Mouse (Mus musculus) C2C12 (cell line): Measurements from ENCODE around the gene Snta1.

Experiments used
- CEBPB ChIP-seq: IDR thresholded peaks from one replicate; pipeline ENCODE4 v1.6.1; 2011; ENCODE audit warnings: low read depth, mild to moderate bottlenecking, control low read depth, moderate library complexity
- CTCF ChIP-seq: IDR thresholded peaks from one replicate; pipeline ENCODE4 v1.5.1; 2011; ENCODE audit not compliant: control insufficient read depth, insufficient read depth, insufficient read length
- FOSL1 ChIP-seq: IDR thresholded peaks from one replicate; pipeline ENCODE4 v1.8.0; 2011; ENCODE audit warnings: mild to moderate bottlenecking, low read length; ENCODE audit not compliant: poor library complexity, insufficient read depth, severe bottlenecking
- MAX ChIP-seq: IDR thresholded peaks from one replicate; pipeline ENCODE4 v1.6.1; 2011; ENCODE audit warnings: mild to moderate bottlenecking, control low read depth
- MYOD1 ChIP-seq: IDR thresholded peaks from one replicate; pipeline ENCODE4 v1.6.1; 2011; ENCODE audit warnings: low read depth; ENCODE audit not compliant: control insufficient read depth, insufficient read length
- MYOG ChIP-seq: IDR thresholded peaks from one replicate; pipeline ENCODE4 v1.6.1; 2011; ENCODE audit not compliant: control insufficient read depth, insufficient read length; ENCODE audit errors: extremely low read depth
- USF1 ChIP-seq: IDR thresholded peaks from one replicate; pipeline ENCODE4 v1.6.1; 2011; ENCODE audit warnings: low read depth, mild to moderate bottlenecking, control low read depth, moderate library complexity

- TF ChIP-seq CTCF (no peak), USF1 (no peak), MYOD1 (no peak), CEBPB (no peak), MAX (no peak), MYOG (no peak), FOSL1 (no peak)
Measured at GRCm38 (mm10) chr2:154335572-154335971, 72.3 kb downstream of the Snta1 start.
